Mouse (Mus musculus) MEL (cell line): Measurements from ENCODE around the gene Slc22a17. TPM values are rescaled to one million over a fixed set of nuclear protein-coding genes. Genes with fewer than 3 reads are reported as not detected.

Experiments
- DNase-seq: peaks from one replicate; pipeline ENCODE4 v3.0.0; 2011; ENCODE audit warnings: low read depth, low spot score
- H3K27ac ChIP-seq: 2 replicates; pipeline ENCODE4 v1.5.1; 2012; ENCODE audit warnings: low read depth, mild to moderate bottlenecking, control low read depth, low read length, moderate library complexity; ENCODE audit not compliant: control insufficient read depth
- H3K27me3 ChIP-seq, 2 experiments: fragments of 150-350 bp in 1 of 2; sonication (generic) in 1 of 2; 2 replicates each; pipeline ENCODE4 v1.6.1; 2012; ENCODE audit warnings: low read length in 2 of 2, mild to moderate bottlenecking in 2 of 2, improper control_type of control experiment in 1 of 2, moderate library complexity in 1 of 2; ENCODE audit not compliant: insufficient read depth in 2 of 2, control insufficient read depth in 1 of 2
- H3K36me3 ChIP-seq, 2 experiments: 2 replicates each; pipeline ENCODE4 v1.6.1; 2012 to 2014; ENCODE audit warnings: low read length in 2 of 2, improper control_type of control experiment in 1 of 2, inconsistent platforms in 1 of 2, mild to moderate bottlenecking in 1 of 2; ENCODE audit not compliant: insufficient read depth in 2 of 2, control insufficient read depth in 1 of 2
- H3K4me1 ChIP-seq, 2 experiments: fragments of 150-350 bp in 1 of 2; sonication (generic) in 1 of 2; 2 replicates each; pipeline ENCODE4 v1.6.1; 2012; ENCODE audit warnings: low read length in 2 of 2, improper control_type of control experiment in 1 of 2, mild to moderate bottlenecking in 1 of 2; ENCODE audit not compliant: insufficient read depth in 2 of 2, control insufficient read depth in 1 of 2
- H3K4me3 ChIP-seq, 2 experiments: fragments of 150-350 bp in 1 of 2; sonication (generic) in 1 of 2; 2 replicates each; pipeline ENCODE4 v1.5.1; 2012; ENCODE audit warnings: low read depth in 2 of 2, low read length in 2 of 2, mild to moderate bottlenecking in 2 of 2, moderate library complexity in 2 of 2, control low read depth in 1 of 2, improper control_type of control experiment in 1 of 2; ENCODE audit not compliant: control insufficient read depth in 1 of 2, insufficient read depth in 1 of 2
- H3K79me2 ChIP-seq: 2 replicates; pipeline ENCODE4 v1.6.1; 2012; ENCODE audit warnings: mild to moderate bottlenecking, low read length, moderate library complexity; ENCODE audit not compliant: control insufficient read depth, poor library complexity, insufficient read depth
- H3K9ac ChIP-seq: 2 replicates; pipeline ENCODE4 v1.6.1; 2012; ENCODE audit warnings: low read depth, mild to moderate bottlenecking, control low read depth, low read length, moderate library complexity; ENCODE audit not compliant: control insufficient read depth, poor library complexity, severe bottlenecking
- H3K9me3 ChIP-seq: fragments of 150-350 bp; sonication (generic); replicated peaks from 2 replicates; pipeline ENCODE4 v1.6.1; 2012; ENCODE audit warnings: mild to moderate bottlenecking, low read length, improper control_type of control experiment, moderate library complexity; ENCODE audit not compliant: insufficient read depth
- BHLHE40 ChIP-seq: IDR thresholded peaks from 2 replicates; pipeline ENCODE4 v1.6.1; 2012; ENCODE audit warnings: low read depth, mild to moderate bottlenecking, inconsistent platforms, low read length, improper control_type of control experiment, borderline replicate concordance
- CHD1 ChIP-seq: IDR thresholded peaks from 2 replicates; pipeline ENCODE4 v1.6.1; 2012; ENCODE audit warnings: low read depth, mild to moderate bottlenecking, inconsistent platforms, low read length, improper control_type of control experiment
- CHD2 ChIP-seq: IDR thresholded peaks from 2 replicates; pipeline ENCODE4 v1.6.1; 2011; ENCODE audit warnings: low read length, improper control_type of control experiment
- E2F4 ChIP-seq: IDR thresholded peaks from 2 replicates; pipeline ENCODE4 v1.6.1; 2011; ENCODE audit warnings: low read depth, low read length, improper control_type of control experiment, borderline replicate concordance
- EP300 ChIP-seq, 2 experiments: IDR thresholded peaks; 2 replicates each; pipeline ENCODE4 v1.6.1; 2011; ENCODE audit warnings: improper control_type of control experiment in 2 of 2, low read length in 2 of 2, low read depth in 1 of 2, mild to moderate bottlenecking in 1 of 2
- ETS1 ChIP-seq: IDR thresholded peaks from 2 replicates; pipeline ENCODE4 v1.6.1; 2012; ENCODE audit warnings: low read depth, mild to moderate bottlenecking, inconsistent platforms, low read length, improper control_type of control experiment, moderate library complexity
- GABPA ChIP-seq: IDR thresholded peaks from 2 replicates; pipeline ENCODE4 v1.6.1; 2012; ENCODE audit warnings: low read depth, mild to moderate bottlenecking, inconsistent platforms, low read length, improper control_type of control experiment, moderate library complexity
- JUND ChIP-seq: IDR thresholded peaks from 2 replicates; pipeline ENCODE4 v1.6.1; 2011; ENCODE audit warnings: low read depth, mild to moderate bottlenecking, improper control_type of control experiment, low read length
- KAT2A ChIP-seq: conservative IDR thresholded peaks from 2 replicates; pipeline ENCODE4 v1.6.1; 2012; ENCODE audit warnings: low read depth, low read length, improper control_type of control experiment, inconsistent platforms
- MAFK ChIP-seq: IDR thresholded peaks from 2 replicates; pipeline ENCODE4 v1.6.1; 2011; ENCODE audit warnings: low read depth, mild to moderate bottlenecking, low read length, improper control_type of control experiment, borderline replicate concordance
- MAZ ChIP-seq: IDR thresholded peaks from 2 replicates; pipeline ENCODE4 v1.6.1; 2012; ENCODE audit warnings: low read depth, mild to moderate bottlenecking, inconsistent platforms, low read length, improper control_type of control experiment
- MEF2A ChIP-seq: IDR thresholded peaks from 2 replicates; pipeline ENCODE4 v1.6.1; 2014; ENCODE audit warnings: low read depth, mild to moderate bottlenecking, inconsistent platforms, low read length, improper control_type of control experiment; ENCODE audit not compliant: poor library complexity, insufficient replicate concordance, severe bottlenecking; ENCODE audit errors: extremely low read depth
- MXI1 ChIP-seq: IDR thresholded peaks from 2 replicates; pipeline ENCODE4 v1.6.1; 2011; ENCODE audit warnings: mild to moderate bottlenecking, low read depth, low read length, improper control_type of control experiment
- MYB ChIP-seq: IDR thresholded peaks from 2 replicates; pipeline ENCODE4 v1.6.1; 2011; ENCODE audit warnings: mild to moderate bottlenecking, low read depth, low read length, improper control_type of control experiment
- MYC ChIP-seq: IDR thresholded peaks from 2 replicates; pipeline ENCODE4 v1.6.1; 2011; ENCODE audit warnings: low read depth, mild to moderate bottlenecking, low read length, improper control_type of control experiment, moderate library complexity
- NELFE ChIP-seq: IDR thresholded peaks from 2 replicates; pipeline ENCODE4 v1.6.1; 2011; ENCODE audit warnings: low read depth, low read length, improper control_type of control experiment
- POLR2A ChIP-seq, 2 experiments: IDR thresholded peaks; 2 replicates each; pipeline ENCODE4 v1.6.1; 2011 to 2012; ENCODE audit warnings: low read length in 2 of 2, mild to moderate bottlenecking in 2 of 2, control low read depth in 1 of 2, improper control_type of control experiment in 1 of 2, low read depth in 1 of 2, moderate library complexity in 1 of 2; ENCODE audit not compliant: control insufficient read depth in 1 of 2, insufficient read depth in 1 of 2, poor library complexity in 1 of 2
- POLR2AphosphoS2 ChIP-seq: IDR thresholded peaks from 2 replicates; pipeline ENCODE4 v1.6.1; 2011; ENCODE audit warnings: low read length, improper control_type of control experiment
- POLR2AphosphoS5 ChIP-seq: IDR thresholded peaks from 2 replicates; pipeline ENCODE4 v1.6.1; 2012; ENCODE audit warnings: low read depth, borderline replicate concordance, mild to moderate bottlenecking, inconsistent platforms, low read length, moderate library complexity, mixed read lengths
- RAD21 ChIP-seq: IDR thresholded peaks from 2 replicates; pipeline ENCODE4 v1.6.1; 2011; ENCODE audit warnings: mild to moderate bottlenecking, low read depth, low read length, improper control_type of control experiment
- RCOR1 ChIP-seq: IDR thresholded peaks from 2 replicates; pipeline ENCODE4 v1.6.1; 2012; ENCODE audit warnings: low read depth, mild to moderate bottlenecking, inconsistent platforms, low read length, improper control_type of control experiment
- SIN3A ChIP-seq: IDR thresholded peaks from 2 replicates; pipeline ENCODE4 v1.6.1; 2012; ENCODE audit warnings: low read length, improper control_type of control experiment, inconsistent platforms
- SMC3 ChIP-seq: IDR thresholded peaks from 2 replicates; pipeline ENCODE4 v1.6.1; 2011; ENCODE audit warnings: low read depth, low read length, improper control_type of control experiment
- TAL1 ChIP-seq: IDR thresholded peaks from 2 replicates; pipeline ENCODE4 v1.6.1; 2012; ENCODE audit warnings: mild to moderate bottlenecking, inconsistent platforms, low read length, moderate library complexity, mixed read lengths
- TCF12 ChIP-seq: IDR thresholded peaks from 2 replicates; pipeline ENCODE4 v1.6.1; 2014; ENCODE audit warnings: low read depth, mild to moderate bottlenecking, inconsistent platforms, low read length, improper control_type of control experiment, moderate library complexity
- USF2 ChIP-seq, 2 experiments: IDR thresholded peaks; 2 replicates each; pipeline ENCODE4 v1.6.1; 2011 to 2012; ENCODE audit warnings: improper control_type of control experiment in 2 of 2, low read length in 2 of 2, borderline replicate concordance in 1 of 2, inconsistent platforms in 1 of 2, low read depth in 1 of 2, mild to moderate bottlenecking in 1 of 2; ENCODE audit not compliant: insufficient read depth in 1 of 2
- ZC3H11A ChIP-seq: IDR thresholded peaks from 2 replicates; pipeline ENCODE4 v1.6.1; 2012; ENCODE audit warnings: low read depth, mild to moderate bottlenecking, inconsistent platforms, low read length, improper control_type of control experiment
- polyA plus RNA-seq, 2 experiments: library from polyadenylated mRNA; stranded (reverse) in 1 of 2; unstranded in 1 of 2; fragments of >175 nt in 1 of 2; fragments of >200 nt in 1 of 2; gene quantifications; 2 replicates each; pipeline versions ENCODE4 v1.2.1 to v1.2.4; 2012; ENCODE audit warnings: low replicate concordance in 2 of 2, low read depth in 1 of 2; ENCODE audit not compliant: insufficient read length in 2 of 2, insufficient read depth in 1 of 2, missing spikeins in 1 of 2
- total RNA-seq: library from RNA; depleted of rRNA; stranded (reverse); fragments of 300-350 nt; gene quantifications from 2 replicates; pipeline ENCODE4 v1.2.3, GENCODE M21; 2012

Gene Slc22a17
- total and polyA plus RNA-seq, 3 experiments, result 0.31 to 1.1 TPM; not detected in 1

DNA sequence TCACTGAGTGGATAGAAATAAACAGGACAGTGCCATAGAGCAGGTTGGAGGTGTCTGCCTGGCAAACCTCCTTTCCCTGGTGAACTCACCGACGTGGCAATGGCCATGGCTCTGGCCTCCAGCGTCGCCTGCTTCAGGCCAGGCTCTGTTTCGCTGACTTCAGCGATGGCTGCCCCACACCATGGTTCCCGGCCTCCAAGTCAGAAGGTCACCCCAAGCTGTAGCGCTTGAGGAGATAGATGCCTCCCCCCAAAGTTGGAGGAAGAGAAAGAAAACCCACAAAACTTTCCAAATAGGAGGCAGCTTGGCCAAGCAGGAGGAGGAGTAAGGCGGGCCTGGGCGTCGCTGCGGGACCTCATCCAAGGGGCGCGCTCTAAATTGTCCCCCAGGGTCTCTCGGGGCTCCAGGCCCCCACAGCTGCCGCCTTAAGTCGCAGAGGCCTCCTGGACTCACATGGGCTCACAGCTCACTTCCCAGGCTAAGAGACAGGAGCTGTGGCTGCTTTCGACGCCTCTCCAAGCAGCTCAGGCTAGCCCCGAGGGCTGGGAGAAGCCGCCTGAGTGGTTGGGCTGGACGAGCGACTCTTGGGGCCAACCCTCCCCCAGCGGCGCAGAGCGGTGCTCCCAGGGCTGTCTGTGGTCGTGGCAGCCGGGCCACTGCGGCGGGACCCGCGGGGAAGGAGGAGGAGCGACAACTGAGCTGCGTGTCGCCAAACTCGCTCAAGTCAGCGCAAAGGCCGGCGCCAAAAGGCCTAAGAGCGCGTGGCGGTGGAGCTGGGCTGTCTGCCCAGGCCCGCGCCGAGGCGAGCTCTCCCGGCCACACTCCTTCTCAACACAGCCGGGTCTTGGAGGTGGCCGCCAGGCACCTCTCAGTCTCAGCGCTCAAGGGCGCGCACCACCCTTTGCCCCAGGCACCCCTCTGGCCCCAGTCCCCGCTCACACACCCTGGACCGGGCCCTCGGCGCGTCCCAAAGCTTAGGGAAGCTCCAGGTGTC lies 12.7 kb upstream of the Slc22a17 start, which contains the start of gene Efs:
Gene Efs, minus strand, starts transcription at position 778 of the 994 bp plus-strand sequence.
- Histone ChIP-seq H3K9me3 (no peaks in the 10 kb centered on the region), H3K4me1 (peaks cover 8 to 9% of the 10 kb centered on the region in 2 experiments), H3K36me3 (no peaks in the 10 kb centered on the region; a peak in 1 of 4 replicates), H3K27ac (no peak within 1 kb of the TSS), H3K79me2 (no peaks in the 10 kb centered on the region), H3K27me3 (peaks cover 3% of the 10 kb centered on the region in 2 experiments), H3K9ac (no peak within 1 kb of the TSS), H3K4me3 (no peak within 1 kb of the TSS)
- TF ChIP-seq TAL1 (no peak), RCOR1 (no peak), EP300 (IDR thresholded peaks at IDR 0.05; ENCODE audit: low read depth in 1 of 2, low read length in 2 of 2) (no peak)
- no peak for DNase-seq

DNA sequence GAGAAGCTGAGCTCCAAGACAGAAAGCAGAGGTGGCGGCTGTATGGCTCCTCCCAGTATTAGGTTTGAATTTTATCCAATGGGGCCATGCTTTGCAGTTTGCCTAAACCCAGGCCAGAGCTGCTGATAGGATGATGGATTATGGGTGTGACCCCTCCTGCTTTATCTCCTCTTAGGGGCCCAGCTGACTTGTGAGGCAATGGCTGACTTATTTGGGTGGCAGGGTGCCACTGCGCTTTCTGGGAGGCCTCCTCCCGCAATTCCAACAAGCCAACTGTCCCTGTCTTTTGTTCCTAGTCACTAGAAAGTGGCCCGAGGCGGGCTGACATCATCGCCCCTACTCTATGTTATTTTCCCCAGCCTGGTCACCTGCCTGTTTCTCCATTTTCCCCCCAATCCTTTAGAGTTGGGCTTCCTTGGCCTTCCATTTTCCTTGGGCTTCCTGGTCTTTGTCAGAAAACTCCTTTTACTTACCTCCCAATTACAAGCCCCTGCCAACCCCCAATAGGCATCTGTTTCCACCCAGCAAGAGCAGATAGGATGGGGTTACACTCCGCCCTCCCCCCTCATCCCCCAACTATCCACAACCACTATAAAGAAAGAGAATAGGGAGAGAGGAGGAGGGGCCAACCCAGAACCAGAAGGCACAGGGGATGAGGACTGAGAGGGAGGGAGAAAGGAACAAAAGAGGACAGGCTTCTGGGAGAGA lies 11.9 kb upstream of the Slc22a17 start:
- peak; percentile 86 for DNase-seq
- no peaks in the 10 kb centered on the region for H3K9me3 ChIP-seq
- H3K27ac ChIP-seq, result no peak overlapping the region
- H3K4me1 ChIP-seq, result peaks cover 8 to 9% of the 10 kb centered on the region in 2 experiments
- peak overlapping the region; percentile 45 to 66 for H3K4me3 ChIP-seq
- H3K9ac ChIP-seq, result peak overlapping the region; percentile 57
- no peaks in the 10 kb centered on the region for H3K79me2 ChIP-seq
- peaks cover 3 to 4% of the 10 kb centered on the region in 2 experiments for H3K27me3 ChIP-seq
- no peaks in the 10 kb centered on the region; a peak in 1 of 4 replicates for H3K36me3 ChIP-seq
- TF ChIP-seq RAD21 (no peak), ETS1 (peak; percentile 89), MYC (no peak), KAT2A (no peak), MYB (no peak), ZC3H11A (no peak), POLR2AphosphoS2 (no peak), POLR2A (IDR thresholded peaks at IDR 0.05; ENCODE audit: control insufficient read depth in 1 of 2, insufficient read depth in 1 of 2, low read depth in 1 of 2, low read length in 2 of 2, poor library complexity in 1 of 2) (0 out of 4 replicates have a peak, but pooled peaks of 1 of the 2 experiments have one; percentile 3), JUND (no peak), EP300 (IDR thresholded peaks at IDR 0.05; ENCODE audit: low read depth in 1 of 2, low read length in 2 of 2) (no peak), CHD1 (no peak), MAZ (no peak), TCF12 (0 out of 2 replicates have a peak, but pooled peaks have one; percentile 20), USF2 (IDR thresholded peaks at IDR 0.05; ENCODE audit: borderline replicate concordance in 1 of 2, insufficient read depth in 1 of 2, low read depth in 1 of 2, low read length in 2 of 2) (no peak), E2F4 (no peak), POLR2AphosphoS5 (no peak), TAL1 (no peak), SMC3 (no peak), SIN3A (peak; percentile 57), MEF2A (no peak), NELFE (no peak), CHD2 (no peak), MXI1 (0 out of 2 replicates have a peak, but pooled peaks have one; percentile 29), RCOR1 (no peak), BHLHE40 (no peak), GABPA (no peak), MAFK (no peak)
